Mouse (Mus musculus) cerebellum, postnatal 25 days (tissue): ENCODE results near the gene Dnah7c.
"Not testable (repeated sequence)": the region's sequence is repeated elsewhere in the genome, so short reads cannot be mapped to it uniquely, and the experiment has no call there.

Experiments
- DNase-seq, 2 experiments: peaks; one replicate each; pipeline ENCODE4 v3.0.0; 2021; ENCODE audit warnings: mixed read lengths in 2 of 2

Dnah7c gene

DNA sequence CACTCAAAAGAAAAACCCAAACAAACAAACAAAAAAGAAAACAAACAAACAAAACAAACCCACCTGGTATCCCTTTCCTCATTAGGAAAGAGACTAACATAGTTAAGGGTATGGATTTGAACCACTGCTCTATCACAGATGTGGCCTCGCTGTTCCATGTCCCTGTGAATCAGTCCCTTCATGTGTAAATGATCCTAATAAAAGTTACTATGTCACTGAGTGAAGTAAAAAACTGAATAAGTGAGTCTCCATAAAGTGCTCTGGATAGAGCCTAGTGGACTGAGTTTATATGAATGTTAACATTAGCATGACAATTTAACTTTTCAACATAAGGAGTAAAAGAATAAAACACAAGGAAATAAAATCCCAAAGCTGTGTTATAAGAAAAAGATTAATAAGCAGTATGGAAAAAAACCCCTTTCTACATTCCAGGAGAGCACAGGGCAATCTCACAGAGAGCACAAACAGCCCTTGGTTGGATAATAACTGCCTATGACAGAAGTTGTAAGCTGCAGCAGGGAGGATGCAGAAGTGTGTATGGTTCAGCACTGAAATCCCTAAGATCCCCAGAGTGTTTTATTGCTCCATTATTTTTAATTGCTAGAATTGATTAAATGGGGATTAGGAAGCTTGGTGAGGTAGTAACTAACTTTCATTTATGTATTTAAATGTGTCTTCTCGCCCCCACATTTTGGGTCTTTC is 308.2 kb downstream of the Dnah7c start:
- DNase-seq: not testable (repeated sequence)

DNA sequence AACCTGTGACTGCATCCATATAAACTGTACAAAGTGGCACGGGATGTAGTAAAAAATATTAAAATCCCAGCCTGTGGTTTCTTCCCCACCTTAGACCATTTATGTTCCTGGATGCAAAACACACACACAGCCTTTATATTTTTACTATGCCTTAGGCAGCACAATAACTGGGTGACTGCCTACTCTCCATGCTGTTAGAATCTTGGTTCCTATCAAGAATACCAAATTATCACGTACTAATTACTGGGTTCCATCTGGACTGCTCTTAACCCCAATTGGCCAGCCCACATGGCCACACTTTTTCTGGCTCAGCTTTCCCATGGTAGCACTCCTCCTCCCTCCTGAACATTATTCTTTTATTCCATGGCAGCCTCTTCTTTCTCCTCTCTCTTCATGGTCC is 309.1 kb downstream of the Dnah7c start:
- DNase-seq: not testable (repeated sequence)

DNA sequence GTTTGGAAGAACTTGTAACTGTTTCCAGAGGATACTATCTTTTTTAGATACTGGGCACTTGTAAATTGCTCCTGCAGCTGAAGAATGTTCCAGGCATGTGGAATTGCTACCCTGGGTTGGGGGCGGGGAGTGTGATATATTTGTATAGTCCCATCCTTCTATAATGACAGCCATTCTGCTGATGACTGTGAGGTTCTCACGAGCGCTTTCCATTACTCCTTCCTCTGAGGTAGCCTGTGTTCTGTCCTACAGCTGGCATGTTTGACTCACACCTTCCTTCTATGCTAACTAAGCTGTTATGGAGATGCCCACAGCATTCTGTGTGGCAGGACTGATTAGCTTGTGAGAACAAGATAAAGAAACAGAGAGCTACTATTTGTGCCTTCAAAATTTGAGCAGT is 339.2 kb downstream of the Dnah7c start:
- DNase-seq: not testable (repeated sequence)

DNA sequence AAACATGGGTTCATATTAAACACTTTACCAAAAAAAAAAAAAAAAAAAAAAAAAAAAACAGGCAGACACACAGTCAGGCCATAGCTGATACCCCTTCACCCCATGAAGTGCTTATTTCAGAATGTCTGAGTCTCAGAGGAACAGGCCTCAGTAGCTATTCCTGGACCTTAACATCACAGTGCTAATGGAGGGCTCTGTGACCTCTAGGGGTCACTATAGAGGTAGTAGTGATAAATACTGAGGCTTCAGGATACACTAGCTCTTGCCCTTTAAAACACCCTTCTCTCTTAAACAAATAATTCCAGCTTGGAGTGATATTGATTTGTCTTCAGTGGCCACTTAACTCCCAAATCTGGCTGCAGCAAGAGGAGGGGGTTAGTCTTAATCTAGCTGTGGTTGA is 343.9 kb downstream of the Dnah7c start:
- DNase-seq: not testable (repeated sequence)

DNA sequence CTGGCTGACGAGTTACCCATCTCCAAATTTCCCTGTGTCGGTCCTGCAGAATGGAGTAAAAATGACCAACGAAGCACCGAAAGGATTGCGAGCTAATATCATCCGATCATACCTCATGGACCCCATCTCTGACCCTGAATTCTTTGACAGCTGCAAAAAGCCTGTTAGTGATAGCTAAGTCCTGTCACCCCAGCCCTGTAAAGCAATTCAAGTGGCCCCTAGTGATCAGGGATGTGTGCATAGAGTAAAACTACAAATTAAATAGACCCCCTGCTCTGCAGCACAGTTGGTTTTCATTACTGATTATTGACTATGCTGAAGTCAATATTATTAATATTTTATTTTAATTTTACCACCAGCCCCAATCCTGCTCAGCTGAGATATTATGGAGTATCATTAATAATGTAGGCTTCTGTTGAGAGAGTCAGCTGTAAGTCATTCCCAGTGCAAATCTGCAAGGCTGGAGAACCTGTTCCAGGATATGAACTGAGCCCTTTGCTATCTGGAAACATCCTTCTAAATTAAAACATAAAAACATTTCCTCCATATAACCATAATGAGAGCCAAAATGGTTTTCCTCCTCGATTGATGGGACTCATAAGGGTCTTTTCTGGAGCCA is 344.8 kb downstream of the Dnah7c start:
- not testable (repeated sequence) for DNase-seq

DNA sequence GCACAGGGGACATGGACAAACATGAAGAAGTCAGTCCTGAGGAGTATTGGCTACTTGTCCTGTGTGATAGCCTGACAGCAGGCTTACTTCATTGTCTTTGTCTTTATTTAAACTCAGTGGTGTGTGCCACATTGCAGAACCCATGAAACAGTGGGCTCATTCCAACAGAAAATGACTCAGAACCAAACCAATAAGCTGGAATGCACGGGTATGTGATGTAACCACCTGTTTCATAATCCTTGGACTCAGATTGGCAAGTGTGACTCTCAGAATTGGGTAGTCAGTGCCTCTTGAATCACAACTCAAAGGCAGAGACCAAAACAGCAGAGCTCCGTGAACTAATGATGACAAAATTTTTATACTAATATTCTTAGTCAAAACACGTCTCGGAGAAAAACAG is 356.8 kb downstream of the Dnah7c start:
- not testable (repeated sequence) for DNase-seq

DNA sequence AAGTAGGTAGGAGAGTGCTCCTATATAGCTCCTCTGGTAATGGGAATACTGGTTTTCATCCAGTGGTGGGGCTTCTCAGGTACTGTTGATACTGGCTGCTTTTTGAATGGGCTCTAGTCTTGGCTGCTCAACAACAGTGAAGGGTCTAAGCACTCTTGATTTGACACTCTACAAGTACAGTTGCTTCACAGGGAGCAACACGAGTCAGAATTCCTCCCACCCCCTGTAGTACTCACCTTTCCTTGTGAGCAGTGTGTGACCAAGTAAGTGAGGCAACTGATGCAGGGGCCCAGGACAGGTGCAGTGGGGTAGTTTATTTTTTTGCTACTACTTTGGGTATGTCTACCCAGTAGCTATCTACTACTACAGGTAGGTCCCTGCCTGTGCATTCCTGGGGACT is 379.7 kb downstream of the Dnah7c start:
- no peak for DNase-seq

DNA sequence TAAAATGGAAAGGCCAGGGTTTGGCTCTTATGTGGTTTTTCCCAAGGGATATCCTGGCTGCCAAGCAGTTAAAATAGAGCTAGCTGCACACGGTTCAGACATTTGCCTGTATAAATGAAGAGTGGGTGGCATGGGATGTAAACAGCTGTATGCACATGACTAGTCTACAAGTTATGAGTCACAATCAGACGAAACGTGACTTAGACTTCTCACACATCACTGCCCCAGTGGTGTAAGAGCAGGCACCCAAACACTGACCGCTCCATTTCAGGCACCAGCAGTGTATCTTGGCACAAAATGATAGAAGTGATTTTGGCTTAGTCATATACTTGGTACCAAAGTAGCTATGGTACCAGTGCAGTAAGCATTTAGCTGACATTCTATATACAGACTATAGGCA is 383.2 kb downstream of the Dnah7c start:
- not testable (repeated sequence) for DNase-seq

DNA sequence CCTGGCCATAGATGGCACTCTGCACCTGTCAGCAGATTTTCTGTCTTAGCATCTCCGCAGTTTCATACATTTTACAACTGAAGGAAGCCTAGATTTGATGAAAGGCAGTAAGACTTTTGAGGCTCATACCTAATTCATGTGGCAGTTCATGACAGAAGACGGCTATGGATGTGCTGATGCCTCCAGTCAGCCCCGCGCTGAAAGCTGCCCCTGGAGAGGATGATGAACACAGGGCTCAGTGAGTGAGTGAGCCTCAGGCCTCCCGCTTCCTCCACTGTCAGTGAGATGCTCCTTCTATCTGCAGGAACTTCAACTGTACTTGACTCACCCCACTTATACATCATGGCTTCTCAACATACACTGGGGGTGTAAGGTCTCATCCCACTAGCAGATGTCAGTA is 392.5 kb downstream of the Dnah7c start:
- no peak for DNase-seq

DNA sequence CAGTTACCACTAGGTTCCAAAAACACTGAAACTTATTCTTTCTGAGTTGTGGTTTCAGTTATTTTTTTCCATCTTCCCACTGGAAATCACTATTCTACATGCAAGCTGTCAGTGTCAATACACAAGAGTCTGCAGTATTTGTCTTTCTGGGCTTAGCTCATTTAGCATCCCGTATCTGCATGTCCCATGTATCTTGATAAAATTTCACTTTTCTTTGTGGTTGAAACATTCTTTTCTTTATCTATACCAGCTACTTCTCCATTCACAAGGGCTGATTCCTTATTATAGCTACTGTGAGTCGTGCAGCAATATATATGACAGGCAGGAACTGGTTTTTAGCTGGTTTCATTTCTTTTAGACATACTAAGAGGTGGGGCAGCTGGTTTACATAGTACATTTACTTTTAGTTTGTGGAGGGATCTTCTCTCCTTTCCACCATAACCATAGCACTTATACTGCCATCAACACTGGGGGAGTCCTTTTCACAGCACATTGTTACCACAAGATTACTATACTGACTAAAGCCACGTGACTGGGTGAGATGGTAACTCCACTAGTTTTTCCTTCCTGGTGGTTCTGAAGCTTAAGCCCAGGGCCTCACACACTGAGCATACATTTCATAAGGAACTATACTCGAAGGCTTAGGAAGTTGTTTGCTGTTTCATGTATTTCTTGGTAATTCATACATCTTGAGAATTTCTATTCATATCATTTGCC is 397.0 kb downstream of the Dnah7c start:
- DNase-seq: no peak

DNA sequence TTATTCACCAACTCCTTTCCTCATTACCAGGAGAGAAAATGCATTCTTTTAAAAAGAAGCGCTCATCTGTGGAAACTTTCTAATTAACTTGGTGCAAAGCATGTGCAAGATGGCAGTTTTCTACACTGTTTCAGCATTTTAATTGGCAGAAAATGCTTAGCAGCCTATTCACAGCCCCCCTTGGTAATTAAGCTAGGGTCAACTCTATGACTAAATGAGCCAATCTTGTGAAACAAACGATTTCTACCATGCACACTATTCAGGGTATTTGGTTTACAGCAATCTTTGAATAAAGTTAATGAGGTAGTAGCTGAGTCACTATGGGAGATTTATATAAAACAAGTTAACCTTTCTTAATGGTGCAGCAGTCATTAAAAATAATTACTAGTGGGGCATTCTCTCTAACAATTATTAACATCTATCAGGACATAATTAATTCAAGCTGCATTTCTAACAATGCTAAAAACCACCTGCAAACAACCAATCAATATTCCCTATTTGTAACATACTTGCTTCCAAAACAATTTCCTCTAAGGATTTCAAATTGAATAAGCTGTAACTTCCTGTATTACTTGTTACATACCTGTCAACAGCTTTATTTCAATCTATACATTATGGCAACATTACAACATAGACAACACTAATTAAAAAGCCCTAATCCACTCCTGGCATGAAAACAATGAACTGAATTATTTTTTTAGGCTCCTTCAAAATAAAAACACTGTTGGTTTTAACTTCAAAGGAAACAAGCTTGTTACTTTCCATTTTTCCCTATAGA is 404.9 kb downstream of the Dnah7c start:
- DNase-seq: no peak

DNA sequence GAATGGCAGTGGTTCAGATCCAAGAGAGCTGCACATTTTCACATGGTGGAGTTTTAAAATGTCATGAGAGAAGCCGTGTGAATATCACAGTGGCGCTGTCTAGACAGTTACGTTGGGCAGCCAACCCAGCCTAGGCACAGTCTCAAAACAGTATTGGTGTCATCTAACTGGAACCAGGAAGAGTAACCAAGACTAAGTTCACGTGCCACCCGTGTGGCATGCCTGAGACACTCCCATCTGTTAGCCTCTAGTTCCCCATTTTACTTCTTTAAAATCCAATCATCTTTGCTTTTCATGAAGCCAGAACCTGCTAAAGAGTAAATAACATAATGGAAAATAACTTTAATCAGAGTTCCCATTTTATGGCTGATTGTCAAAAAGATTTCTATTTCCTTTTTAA is 406.5 kb downstream of the Dnah7c start:
- DNase-seq: no peak

DNA sequence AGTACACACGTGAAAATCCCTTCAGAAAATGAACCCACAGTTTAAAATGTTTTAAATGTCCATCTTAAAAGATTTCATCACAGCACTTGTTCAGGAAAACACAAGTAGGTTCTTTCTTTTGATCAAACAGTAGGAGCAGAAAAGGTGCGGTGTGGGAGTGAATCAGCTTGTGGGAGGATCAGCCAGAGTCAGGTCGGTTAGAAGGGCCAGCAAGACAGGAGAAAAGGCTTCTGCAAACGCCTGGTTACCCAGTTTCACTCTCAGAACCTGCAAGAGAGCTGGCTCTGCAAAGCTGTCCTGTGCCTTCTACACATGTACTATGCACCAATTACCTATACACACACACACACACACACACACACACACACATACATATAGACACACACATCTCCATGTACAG is 418.0 kb downstream of the Dnah7c start:
- peak in 1 of 2 experiments; percentile 18 for DNase-seq

DNA sequence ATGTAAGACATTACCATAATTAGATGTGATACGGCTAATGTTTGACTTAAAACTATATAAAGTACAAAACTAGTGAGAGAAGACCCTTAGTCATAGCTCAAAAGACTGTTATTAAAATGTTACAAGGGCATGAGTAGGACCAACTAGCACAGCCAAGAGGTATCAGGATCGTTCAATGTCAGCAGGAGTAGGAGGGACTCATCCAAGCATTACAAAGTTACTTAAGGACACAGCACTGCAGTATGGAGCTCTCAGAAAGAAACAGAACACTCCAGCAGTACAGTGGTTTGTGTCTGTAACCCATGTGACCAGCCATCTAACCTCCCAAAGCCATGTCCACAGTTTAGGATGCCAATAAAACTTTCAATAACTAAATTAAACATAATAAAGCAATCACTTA is 418.9 kb downstream of the Dnah7c start:
- no peak for DNase-seq

DNA sequence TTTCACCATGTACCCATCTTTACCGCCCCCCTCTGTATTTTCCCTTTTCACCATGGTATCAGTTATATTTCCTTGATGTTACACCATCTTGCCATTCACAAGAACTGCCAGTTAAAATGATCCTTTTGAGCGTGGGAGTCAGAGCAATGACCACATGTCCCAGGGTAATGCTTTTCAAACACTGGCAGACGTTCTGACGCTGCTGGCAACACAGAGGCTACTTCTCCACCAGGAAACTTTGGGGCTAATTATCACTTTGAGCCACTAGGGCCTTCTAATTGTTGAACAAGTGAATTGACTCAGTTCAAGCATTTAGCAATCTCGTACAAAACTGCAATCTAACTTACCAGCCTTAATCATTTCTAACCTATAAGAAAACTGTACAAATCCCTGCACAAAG is 419.8 kb downstream of the Dnah7c start:
- DNase-seq: no peak

DNA sequence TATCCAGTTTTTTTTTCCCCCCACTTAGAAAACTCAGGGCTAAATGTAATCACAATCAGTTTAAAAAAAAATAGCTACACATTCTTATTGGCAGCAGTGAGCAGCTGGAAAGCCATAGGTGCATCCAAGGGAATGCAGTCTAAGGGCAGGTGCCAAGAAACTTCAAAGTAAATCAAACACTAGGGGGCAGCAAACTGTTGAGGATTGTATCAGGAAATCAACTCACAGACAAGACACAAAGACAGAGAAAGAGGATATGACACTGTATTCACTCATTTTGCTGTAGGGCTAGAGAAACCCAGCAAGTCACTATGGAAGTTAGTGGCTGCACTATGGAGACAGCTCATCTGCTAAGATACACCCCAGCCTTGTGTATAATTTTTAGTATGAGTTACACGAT is 424.4 kb downstream of the Dnah7c start:
- DNase-seq: peak; percentile 52 to 73

DNA sequence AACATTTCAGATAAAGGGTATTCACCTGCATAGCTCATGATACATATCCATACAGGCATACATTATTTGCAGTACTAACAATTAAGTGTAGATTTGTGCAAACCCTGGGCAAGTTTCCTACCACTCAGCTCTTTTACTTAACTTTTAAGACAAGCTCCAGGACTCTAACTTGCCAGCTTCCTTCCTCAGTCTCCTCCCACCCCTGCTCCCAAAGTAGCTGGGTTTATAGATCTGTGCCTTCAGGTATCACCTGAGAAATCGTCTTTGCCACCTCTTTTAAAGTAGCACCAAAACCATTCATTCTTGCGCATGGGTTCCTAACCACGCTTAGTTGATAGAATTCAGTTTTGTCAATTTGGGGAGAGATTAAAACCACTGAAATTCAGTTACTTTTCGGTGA is 426.2 kb downstream of the Dnah7c start:
- DNase-seq: no peak

DNA sequence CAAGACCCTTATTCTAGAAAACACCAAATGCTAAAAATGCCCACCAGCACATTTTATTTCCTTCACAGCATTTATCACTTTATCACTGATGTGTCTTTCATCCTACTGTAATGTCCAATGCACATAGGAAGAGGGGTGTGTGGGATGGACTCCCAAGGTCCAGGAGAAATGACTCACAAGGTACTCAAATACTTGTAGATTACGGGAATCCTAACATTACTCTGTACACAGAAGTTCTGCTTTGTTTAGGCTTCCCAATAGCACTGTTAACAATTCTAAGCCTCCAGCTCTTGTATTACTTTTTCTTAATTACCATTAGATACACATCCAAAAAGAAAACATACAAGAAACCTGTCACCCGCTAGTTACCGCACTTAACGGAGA is 426.8 kb downstream of the Dnah7c start:
- DNase-seq: no peak

DNA sequence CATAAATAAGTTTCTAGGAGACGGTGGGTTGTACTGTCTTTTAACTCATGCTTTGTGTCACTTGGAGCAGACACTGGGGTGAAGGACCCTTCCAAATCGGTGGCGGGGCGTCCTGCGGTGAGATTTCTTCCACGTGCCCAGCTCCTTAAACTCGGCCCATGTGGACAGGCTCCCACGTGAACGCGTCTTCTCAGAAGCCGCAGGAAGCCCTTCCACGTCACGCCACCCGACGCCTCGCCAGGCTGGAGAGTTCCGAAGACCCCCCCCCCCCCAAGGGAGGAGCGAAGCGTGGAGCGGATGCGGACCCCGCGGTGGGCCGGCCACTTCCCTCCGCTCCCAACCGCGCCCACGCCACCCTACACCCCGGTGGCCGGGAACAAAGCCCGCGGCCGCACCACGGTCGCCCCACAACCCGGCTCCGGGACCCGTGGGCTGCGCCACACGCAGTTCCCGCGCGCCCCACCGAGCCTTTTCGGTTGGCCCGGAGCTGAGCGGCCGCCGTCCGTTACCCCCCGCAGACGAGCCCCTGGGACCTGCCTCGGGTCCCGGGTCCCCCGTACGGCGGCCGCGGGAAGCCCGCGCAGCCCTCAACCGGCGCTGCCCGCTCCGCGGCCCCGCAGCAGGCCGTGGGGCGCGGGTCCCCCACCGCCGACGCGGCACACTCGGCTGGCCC is 427.3 kb downstream of the Dnah7c start:
- peak in 1 of 2 experiments; percentile 79 for DNase-seq

DNA sequence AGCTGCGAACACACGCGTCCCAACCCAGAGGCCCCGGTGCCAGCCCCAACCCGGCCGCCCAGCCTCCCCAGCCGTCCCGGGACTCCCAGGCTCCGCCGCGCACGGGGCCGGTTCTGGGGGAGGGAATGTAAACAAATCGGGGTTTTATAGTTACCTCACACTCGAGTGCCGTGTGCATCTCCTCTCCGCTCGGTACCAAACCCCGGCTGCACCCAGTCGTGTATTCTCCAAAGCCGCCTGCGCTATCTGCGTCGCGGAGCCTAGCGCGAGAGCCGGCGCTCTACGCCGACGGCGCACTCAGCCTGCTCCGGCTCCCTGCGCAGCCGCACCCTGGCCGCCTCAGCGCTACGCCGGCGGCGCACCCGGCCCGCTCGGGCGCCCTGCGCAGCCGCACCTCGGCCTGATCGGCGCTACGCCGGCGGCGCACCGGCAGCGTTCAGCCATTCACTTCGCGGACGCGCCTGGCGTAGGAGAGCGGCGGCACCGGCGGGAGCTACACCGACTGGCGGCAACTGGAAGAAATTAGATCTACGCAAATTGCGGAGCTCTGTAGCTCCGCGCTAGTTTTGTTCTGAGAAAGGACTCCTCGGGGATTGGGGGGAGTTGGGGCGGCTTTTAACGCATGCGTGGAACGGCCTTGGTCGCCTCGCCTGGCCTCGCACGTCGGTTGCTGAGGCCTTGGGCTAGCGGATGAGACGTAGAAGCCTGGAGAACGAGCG is 428.1 kb downstream of the Dnah7c start:
- DNase-seq: peak; percentile 98 to 100

DNA sequence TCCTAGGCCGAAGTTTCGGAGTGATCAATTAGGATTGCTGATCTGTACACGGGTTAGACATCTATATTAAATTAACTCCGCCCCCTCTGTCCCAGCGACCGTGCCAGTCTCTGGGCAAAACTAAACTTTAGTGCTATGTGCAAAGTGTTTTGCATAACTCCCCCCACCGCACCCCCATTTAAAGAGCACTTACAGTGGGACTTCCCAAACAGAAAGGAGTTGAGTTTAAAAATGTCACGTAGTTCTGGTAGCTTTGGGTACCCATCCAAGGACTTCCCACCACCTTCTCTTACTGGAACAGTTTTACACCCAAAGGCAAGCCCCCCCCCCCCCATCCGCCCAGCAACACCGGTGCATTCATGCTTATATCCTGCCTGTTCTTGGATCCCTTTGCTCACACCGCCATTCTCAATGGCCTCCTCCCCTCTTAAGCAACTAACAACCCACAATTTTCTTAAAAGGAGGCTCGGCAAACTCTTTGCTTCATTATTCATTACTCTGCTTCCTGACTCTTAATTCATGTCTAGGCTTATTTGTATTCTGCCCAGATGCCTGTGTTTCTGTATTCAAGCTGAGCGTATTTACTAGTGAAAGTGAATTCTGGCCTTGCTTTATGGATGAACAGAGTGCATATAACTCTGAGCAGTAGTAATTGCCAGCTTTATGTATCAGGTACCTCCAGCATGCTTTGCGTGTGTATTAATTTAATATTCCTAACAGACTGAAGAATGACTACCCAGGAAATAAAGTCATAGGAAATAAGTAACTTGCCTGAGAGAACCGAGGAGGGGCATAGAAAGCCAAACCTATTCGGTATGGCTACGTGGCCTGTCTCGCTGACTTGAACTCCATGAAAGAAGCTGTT is 428.9 kb downstream of the Dnah7c start:
- no peak for DNase-seq
